Mouse (Mus musculus) Patski (cell line): Measurements from ENCODE around the gene Rtn1. TPM values are rescaled to one million over a fixed set of nuclear protein-coding genes. Genes with fewer than 3 reads are reported as not detected.

Experiments
- ATAC-seq: fragments of 100-300 bp; one replicate; pipeline ENCODE4 v1.8.0; 2021
- CTCF ChIA-PET: fragments of 350-600 bp; sonication (Branson Sonifier 250); formaldehyde crosslinking; loops from one replicate; lab custom pipeline; 2022; ENCODE audit warnings: inconsistent platforms; lab: Charles Lee
- POLR2A ChIA-PET: fragments of 350-600 bp; sonication (Branson Sonifier 250); formaldehyde crosslinking; loops from one replicate; lab custom pipeline; 2022; ENCODE audit warnings: antibody characterized with exemption, inconsistent platforms; lab: Charles Lee
- DNase-seq: peaks from one replicate; pipeline ENCODE4 v3.0.0-alpha.2; 2011; ENCODE audit warnings: low read depth, low spot score
- H3K27me3 ChIP-seq: fragments of 371-371 bp; one replicate; pipeline ENCODE4 v1.5.1; 2021
- CTCF ChIP-seq: fragments of 100-300 bp; IDR thresholded peaks from one replicate; pipeline ENCODE4 v1.5.1; 2021
- in situ Hi-C: fragments of 300-500 bp; cut with MboI; formaldehyde crosslinking; loops from 3 replicates; pipeline ENCODE4 v1.11.1; 2018; ENCODE audit warnings: low pct_unique_long_range_greater_than_20kb, mixed read lengths
- polyA plus RNA-seq: library from polyadenylated mRNA; unstranded; gene quantifications from one replicate; pipeline ENCODE4 v1.2.3, GENCODE M21; 2021

Rtn1 gene
- polyA plus RNA-seq, 1 experiment from 2014 or later: 15.0 TPM

DNA sequence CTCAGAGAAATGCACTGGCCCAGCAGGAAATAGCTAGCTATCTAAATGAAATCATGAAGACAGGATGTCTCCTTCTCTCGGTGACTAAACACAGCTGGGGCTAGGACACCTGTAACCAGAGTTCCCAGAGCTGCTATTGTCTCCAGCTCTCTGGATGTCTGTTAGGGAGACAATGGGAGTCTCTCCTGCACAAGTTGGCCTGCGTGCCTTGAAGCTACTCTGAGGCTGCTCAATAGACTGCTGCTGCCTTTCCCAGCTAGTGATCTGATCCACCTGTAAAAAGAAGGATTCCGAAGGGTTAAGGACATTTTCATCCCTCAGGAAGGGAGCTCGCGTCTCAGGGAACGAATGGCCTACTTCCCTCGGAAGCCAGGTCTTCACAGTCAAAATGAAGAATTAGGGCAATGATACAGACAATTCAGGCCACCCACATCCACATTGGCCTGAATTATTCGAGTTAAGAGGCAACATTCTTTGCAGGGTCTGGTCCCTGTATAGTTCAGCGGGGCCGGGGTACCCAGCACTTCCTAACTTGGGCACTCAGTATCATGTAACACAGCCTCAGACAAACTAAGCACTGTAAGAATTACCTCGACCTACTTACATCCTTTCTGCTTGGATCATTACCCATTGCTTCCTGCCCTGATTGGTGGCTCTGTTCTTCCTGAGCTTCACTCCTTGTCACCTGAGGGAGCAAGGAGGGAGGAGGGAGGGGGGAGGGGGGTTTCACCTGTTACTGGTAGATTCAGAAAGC lies 51.0 kb downstream of the Rtn1 start:
- in situ Hi-C loops: no loop called here
- ChIA-PET CTCF (no interaction called here), POLR2A (no interaction called here)
- ATAC-seq (no peak), DNase-seq (no peak)
- no peaks in the 10 kb centered on the region for H3K27me3 ChIP-seq
- no peak for TF ChIP-seq CTCF

DNA sequence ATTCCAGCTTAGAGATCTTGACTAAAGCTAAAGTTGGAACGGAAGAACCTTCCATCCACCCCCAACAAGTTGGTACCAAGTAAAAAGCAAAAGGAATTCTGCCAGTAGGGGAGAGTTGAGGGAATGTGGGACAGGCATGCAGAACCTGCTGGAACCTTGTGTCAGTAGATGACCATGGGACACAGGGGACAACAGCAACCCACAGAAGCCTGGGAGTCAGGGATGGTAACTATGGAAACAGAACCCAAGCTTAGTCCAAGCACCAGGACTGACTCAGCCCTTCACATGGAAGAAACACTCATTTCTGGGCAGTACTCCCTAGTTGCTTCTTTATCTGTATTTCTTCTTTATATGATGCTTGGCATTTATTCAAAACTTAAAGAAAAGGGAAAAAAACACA lies 54.6 kb downstream of the Rtn1 start:
- ATAC-seq (no peak), DNase-seq (no peak)
- CTCF ChIA-PET: no interaction called here
- H3K27me3 ChIP-seq: no peaks in the 10 kb centered on the region
- POLR2A ChIA-PET: no interaction called here
- in situ Hi-C loops: no loop called here
- no peak for TF ChIP-seq CTCF

DNA sequence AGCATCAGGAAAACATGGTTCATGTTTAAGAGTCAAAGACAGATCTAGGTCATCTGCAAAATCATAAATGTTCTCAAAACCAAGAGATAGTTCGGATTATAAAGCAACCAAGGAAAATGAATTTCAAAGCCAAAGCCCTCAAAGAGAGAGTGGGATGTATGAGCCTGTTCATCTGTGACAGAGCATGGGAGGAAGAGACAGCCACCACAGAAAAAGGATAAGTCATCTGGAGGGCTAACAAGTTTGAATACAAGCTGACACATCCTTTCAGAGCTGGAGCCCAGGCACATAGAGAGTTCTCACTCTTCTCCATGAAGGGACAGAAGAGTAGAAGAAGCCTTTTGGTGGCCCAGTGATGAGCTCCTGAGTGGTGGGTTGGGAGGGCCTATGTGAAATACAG lies 55.3 kb downstream of the Rtn1 start:
- CTCF ChIA-PET: no interaction called here
- POLR2A ChIA-PET: no interaction called here
- no peak for TF ChIP-seq CTCF
- H3K27me3 ChIP-seq: no peaks in the 10 kb centered on the region
- no peak for DNase-seq
- in situ Hi-C loops: no loop called here
- no peak for ATAC-seq

DNA sequence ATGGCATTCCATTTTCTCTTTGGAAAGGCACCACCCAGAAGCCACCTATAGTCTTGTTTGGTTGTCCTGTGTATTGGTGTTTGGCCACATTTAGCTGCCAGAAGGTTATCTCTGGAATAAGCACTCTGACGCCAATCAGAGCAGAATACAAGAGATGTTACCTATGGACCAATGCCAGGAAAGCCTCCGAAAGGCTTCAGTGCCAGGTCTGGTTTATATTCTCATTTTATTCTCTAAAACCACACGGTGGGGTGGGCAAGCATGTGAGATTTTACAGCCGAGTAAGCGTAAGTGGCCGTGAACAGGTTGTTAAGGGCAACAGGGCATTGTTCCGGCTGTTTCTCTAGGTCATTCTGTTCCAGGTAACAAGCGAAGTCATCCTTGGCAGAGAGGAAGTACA lies 60.3 kb downstream of the Rtn1 start:
- DNase-seq (no peak), ATAC-seq (no peak)
- TF ChIP-seq CTCF: no peak
- CTCF ChIA-PET: no interaction called here
- POLR2A ChIA-PET: interaction anchor here (0.5 kb wide), 1 partner anchor 31 kb away, joined by 9 read pairs; no protein-coding TSS in a partner anchor
- no peaks in the 10 kb centered on the region for H3K27me3 ChIP-seq
- in situ Hi-C loops: no loop called here

DNA sequence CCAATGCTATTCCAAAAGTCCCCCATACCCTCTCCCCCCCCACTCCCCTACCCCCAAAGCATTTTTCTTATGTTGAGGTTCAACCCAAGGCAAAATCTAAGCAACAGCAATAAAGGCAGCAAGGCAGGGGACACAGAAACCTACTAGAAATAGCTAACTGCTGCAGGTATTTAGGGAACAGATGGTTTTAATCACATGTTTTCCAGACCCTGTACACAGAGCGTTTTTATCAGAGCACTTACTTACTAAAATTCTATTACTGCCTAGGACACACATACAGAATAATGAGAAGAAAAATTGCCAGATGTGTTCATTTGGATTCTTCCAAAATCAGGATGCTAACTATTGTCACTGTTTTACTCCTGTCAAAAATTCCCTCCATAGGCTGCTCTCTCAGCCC lies 61.7 kb downstream of the Rtn1 start:
- no peaks in the 10 kb centered on the region for H3K27me3 ChIP-seq
- DNase-seq (no peak), ATAC-seq (no peak)
- in situ Hi-C loops: no loop called here
- TF ChIP-seq CTCF: no peak
- ChIA-PET POLR2A (no interaction called here), CTCF (no interaction called here)

DNA sequence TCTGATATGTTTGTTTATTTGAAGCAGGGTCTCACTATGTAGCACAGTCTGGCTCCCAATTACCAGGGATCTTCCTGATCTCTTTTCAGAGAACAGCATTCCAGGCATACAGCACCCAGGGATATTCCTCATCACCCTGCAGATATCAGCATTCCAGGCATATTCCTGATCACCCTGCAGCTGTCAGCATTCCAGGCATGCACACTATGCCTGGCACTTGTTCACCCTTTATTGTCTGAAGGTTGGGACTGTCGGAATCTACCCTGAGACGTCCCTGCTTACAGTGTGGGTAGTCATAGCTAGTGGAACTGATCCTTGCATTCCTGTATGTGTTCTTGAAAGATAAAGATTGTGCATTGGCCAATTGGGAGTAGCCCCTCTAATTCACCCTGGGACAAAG lies 65.2 kb downstream of the Rtn1 start:
- POLR2A ChIA-PET: no interaction called here
- in situ Hi-C loops: no loop called here

DNA sequence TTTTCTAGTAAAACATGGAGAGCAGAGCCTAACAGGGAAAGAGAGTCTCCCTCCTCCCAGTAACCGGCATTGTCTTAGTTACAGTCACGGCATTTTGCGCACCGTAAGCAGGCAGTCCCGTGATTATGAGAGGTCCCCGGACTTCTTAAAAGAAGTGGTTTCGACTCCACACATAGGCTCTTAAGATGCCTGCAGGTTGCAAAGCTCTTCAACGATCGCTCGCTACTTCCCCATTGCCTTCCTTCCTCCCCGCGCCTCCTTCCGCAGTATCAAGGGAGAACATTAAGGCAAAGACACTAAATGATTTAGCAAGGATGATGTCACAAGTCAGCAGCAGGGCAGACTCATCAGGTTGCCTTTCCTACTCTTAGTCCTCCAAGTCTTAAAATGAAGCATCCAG lies 72.8 kb downstream of the Rtn1 start:
- ChIA-PET POLR2A (no interaction called here), CTCF (no interaction called here)
- DNase-seq (no peak), ATAC-seq (no peak)
- no peak for TF ChIP-seq CTCF
- in situ Hi-C loops: no loop called here
- H3K27me3 ChIP-seq: no peaks in the 10 kb centered on the region

More for the DNA sequence above, 65.2 kb downstream of the Rtn1 start:
- CTCF ChIA-PET: no interaction called here
- no peaks in the 10 kb centered on the region for H3K27me3 ChIP-seq
- ATAC-seq: peak; percentile 95
- peak; percentile 46 for DNase-seq
- no peak for TF ChIP-seq CTCF

DNA sequence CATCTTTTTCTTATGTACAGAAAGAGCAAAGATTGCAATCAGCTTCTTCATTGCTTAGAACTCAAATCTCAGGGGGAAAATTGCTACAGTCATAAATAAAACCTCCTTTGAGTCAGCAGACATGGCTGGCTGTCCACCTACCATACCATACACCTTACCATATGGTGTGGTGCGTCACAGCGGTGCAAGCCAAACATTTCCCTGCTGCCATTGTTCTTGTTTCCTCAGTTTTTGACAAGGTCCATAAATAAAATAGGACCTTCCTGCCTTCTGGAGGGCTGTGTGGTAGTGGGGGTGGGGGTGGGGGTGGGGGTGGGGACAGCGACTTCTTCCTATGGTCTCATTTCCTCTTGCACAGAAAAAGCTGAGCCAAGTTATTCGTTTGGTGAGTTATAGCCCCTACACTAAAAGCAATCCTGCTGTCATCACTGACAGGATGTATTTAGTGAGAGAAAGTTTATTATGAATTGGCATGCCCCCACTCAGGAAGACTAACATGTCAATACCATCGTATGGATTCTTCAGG lies 76.3 kb downstream of the Rtn1 start:
- H3K27me3 ChIP-seq: no peaks in the 10 kb centered on the region
- in situ Hi-C loops: no loop called here
- ATAC-seq (no peak), DNase-seq (no peak)
- CTCF ChIA-PET: no interaction called here
- TF ChIP-seq CTCF: no peak
- POLR2A ChIA-PET: no interaction called here

DNA sequence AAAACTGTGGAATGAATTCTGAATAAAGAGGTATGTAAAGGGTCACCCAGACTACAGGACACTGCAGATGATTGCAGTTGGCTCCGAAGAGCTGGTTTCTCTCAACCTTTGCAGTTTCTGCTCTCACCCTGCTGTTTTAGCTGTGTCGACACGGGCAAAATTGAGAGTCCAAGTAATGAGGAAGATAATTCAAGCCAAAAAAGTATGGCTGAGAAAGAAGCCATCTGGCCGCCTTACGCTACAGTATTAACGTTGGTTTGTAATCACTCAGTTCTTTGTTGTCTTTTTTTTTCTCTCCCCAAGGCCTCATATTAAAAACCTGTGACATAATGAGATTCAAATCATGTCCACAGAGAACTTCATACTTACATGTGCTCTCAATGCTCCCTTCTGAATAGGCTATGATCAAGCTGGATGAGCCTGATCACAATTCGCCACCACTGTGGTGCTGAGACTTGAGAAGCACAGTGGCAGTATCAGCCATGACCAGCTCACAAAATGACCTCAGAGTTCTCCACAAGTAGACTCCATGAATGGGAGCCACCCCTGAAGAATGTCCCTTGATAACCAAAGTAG lies 76.9 kb downstream of the Rtn1 start:
- in situ Hi-C loops: no loop called here
- TF ChIP-seq CTCF: no peak
- DNase-seq: no peak
- no peak for ATAC-seq
- CTCF ChIA-PET: no interaction called here
- no peaks in the 10 kb centered on the region for H3K27me3 ChIP-seq
- POLR2A ChIA-PET: no interaction called here

DNA sequence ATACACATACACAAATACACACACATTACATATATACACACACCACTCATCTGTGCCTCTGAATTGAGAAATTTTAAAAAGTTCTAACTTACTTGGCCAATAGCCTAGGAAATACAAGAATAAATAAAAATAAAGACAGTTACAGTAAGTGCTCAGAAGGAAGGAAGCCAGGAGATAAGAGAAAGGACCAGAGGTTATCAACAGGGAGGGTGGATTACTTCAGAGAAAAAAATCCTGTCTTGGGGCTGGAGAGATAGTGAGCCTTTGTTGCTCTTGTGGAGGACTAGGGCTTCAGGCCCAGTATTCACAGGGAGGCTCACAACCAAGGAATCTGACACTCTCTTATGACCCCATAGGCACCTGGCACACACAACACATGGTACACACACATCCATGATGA lies 82.8 kb downstream of the Rtn1 start:
- TF ChIP-seq CTCF: no peak
- ATAC-seq (no peak), DNase-seq (no peak)
- ChIA-PET POLR2A (no interaction called here), CTCF (no interaction called here)
- no peaks in the 10 kb centered on the region for H3K27me3 ChIP-seq
- in situ Hi-C loops: no loop called here

DNA sequence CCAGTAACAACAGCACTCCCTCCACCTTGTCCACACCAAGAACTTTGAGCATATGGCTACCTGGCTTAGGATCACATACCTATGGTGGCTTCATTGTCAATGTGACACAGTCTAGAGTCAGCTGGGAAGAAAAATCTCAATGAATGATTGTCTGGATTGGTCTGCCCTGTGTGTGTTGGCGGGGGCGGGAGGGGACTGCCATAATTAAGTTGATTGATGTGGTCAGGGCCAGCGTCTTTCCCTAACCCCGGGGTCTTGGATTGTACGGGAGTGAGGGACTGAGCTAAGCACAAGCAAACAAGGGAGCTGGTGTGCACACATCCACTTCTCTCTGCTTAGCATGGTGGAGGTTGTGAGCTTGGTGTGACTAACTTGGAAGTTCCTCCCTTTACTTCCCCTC lies 83.8 kb downstream of the Rtn1 start:
- in situ Hi-C loops: no loop called here
- DNase-seq (no peak), ATAC-seq (no peak)
- ChIA-PET CTCF (no interaction called here), POLR2A (no interaction called here)
- H3K27me3 ChIP-seq: no peaks in the 10 kb centered on the region
- no peak for TF ChIP-seq CTCF
